Mouse (Mus musculus) inflammation-experienced regulatory T-cells, adult 6 months (primary cell): ENCODE results near the gene Snrpb. TPM values are rescaled to one million over a fixed set of nuclear protein-coding genes. Genes with fewer than 3 reads are reported as not detected.

Experiments used
- ATAC-seq: one replicate; pipeline ENCODE4 v1.8.0; 2017
- polyA plus RNA-seq, 3 experiments: library from polyadenylated mRNA; unstranded; fragments of 100-300 nt; shearing (Covaris generic); gene quantifications; one replicate each; pipeline ENCODE4 v1.2.1; 2017

The Snrpb gene
- polyA plus RNA-seq, result 100 to 1,000 TPM; 297 to 418 (median 316) TPM

DNA sequence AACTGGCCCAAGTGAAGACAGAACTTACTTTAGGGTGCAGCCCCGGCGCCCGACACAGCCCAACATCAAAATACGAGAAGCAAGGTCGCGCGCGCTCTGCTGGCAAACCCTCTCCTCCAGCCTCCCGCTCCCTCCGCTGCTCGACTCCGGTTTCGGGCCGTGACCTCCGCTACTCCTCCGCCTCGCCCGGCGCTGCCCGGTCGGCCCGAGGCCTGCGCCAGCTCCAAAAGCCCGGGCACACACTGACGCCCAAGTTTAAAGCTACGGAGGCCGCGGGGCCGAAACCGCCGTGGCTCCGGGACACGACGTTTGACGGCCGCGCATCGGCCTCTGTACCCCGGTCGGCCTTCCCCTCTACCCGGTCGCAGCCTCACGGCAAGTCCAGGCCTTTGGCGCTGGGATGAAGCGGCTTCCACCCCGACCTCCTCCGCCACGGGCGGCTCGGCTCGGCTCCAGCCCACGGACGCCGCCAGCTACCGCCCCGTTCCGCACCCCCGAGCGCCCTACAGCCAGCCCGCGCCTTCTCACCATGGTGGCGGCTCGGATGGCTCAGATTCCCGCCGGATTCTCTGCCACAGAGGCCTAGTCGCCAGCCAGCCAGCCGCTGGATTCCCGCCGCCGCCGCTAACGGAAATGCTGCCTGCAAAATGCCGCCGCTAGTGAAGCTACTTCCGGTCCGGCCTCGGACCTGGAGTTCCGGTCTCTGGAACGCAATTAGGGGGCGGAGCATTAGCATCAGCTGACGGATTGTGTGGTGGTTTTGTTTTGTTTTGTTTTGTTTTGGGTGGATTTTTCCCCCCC, at the start of gene Snrpb:
TSS of gene Snrpb (minus strand) at position 698 of the 801 bp plus-strand sequence.
- peak; percentile 85 for ATAC-seq

DNA sequence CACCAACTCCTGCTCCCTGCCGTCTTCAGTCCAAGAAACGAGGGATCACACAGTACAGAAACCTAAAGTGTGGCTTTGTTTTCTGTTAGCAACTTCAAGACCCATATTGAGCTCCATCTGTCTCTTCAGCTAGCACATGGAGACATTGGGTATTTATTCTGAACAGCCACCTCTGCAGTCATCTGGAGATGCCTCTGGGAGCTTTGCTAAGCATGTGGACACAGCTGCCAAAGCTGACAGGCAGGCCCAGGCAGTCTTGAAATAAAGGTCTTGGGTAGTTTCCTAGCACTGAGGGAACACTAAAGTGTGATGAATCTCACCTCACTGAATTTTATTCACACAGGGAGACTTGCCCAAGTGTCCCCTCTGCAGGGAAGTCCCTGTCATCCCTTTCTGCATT, 32.4 kb upstream of the Snrpb start:
- no peak for ATAC-seq

DNA sequence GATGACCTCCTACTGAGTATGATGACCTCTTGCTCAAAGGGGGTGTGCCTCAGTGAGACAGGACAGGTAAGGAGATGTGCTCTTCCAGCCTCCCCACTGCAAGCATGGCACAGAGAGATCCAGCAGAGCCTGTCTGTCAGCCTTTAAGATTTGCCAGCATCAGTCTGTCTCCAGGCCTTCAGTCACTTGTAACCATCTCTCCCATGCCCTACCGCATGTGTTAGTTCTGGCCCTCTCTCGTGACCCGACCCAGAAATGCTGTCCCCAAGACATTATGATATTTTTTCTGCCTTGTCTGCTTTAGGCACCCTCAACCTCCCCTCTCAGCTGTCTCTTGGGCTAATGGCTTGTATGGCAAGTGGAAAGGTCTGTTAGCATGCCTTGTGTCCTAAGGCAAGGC, 30.4 kb upstream of the Snrpb start:
- ATAC-seq, result no peak

DNA sequence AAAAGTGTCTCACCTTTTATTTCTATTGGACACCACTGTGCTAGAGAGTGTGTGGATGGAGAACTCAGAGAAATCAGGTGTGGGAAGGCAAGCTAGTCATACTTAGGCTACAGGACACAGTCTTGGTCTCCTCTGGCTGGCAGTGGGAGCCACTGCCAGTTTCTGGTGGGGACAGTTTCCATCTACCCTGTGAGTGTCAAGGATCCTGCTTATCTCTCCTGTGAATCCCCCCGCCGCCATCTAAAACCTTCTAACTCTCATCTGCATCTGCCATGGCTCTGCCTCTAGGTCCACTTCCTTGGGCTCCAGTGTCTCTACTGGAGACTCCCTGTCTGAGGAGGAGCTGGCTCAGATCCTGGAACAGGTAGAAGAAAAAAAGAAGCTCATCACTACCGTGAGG, 28.8 kb upstream of the Snrpb start:
- no peak for ATAC-seq

DNA sequence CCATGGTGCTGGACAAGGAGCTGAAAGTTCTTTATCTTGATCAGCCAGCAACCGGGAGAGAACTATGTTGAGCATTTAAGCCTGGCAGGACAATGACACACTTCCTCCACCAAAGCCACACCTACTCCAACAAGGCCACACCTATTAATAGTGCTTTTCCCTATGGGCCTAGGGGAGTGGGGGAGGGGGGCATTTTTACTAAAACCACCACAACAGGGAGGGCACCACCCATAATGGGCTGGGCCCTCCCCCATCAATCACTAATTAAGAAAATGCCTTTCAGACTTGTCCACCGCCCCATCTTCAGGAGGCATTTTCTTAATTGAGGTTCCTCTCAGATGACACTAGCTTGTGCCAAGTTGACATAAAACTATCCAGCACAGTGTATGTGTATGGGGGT, 28.2 kb upstream of the Snrpb start:
- no peak for ATAC-seq

DNA sequence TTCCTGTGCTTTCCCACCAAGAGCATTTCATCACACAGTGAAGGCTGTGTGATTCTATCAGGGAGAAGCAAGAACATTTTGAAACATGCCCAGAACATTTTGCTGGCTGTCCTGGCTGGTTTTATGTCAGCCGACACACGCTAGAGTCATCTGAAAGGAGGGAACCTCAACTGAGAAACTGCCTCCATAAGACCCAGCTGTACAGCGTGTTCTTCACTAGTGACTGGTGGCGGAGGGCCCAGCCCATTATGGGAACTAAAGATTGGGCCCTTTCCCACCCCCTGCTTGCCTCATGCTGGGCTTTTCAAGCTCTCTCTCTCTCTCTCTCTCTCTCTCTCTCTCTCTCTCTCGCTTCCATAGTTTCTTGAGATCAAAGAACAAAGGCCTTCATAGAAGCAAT, 21.8 kb upstream of the Snrpb start:
- no peak for ATAC-seq

DNA sequence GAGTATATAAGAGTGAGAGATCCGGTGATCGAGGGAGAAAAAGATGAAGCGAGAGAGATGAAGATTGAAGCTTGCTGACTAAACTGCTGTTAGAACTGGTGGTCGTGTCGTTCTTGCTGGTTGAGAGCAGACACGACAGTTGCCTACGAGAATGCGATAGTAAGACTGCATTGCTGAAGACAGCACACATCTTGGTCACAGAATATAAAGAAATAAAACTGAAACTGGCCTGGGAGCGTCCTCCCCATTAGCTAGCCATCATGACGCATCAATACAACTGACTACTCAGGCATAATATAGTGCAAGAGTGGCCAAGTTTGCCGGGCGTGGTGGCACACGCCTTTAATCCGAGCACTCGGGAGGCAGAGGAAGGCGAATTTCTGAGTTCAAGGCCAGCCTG, 15.7 kb upstream of the Snrpb start, which contains the start of gene Tmc2:
TSS of gene Tmc2 (plus strand) at position 301 of the 400 bp plus-strand sequence.
- no peak for ATAC-seq

DNA sequence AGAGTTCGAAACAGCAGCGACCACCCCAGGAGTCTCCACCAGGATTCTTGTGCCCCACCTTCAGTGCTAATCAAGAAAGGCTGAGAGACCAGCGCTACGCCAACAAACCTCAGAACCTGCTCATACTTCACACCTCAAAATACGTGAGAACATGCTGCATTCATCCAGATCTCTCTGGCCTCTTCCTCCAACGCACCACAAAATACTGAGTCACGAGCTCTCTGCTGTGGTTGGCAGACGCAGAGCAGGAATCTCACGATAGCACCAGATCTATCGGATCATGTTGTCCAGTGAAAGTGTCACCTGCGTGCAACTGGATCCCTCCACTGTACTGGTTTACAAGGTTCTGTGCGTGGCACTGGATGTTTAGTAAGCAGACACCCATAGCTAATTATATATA, 9.2 kb upstream of the Snrpb start:
- ATAC-seq, result no peak

DNA sequence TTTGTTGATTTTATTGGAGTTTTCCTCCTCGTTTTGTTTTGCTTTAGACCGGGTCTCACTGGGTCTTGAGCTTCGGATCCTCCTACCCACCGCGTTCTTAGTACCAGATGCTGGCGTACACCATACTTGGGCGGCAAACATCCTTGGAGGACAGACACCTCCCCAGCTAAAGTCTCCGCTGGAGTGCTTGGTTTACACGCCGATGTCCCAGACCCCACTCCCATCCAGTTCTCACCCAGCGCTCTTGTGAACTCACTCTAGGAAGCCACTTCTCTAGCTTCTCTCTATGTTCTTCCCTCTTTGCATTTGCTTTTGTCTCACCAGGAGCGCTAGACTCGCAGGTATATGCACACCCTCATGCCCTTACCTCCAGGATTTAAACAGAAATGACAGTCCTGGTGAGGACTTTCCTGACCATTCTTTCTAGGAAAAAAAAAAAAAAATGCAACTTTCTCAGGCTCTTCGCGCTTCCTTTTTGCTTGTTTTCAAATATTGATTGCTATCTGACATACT, 360 bp upstream of the Snrpb start:
- peak; percentile 55 for ATAC-seq

DNA sequence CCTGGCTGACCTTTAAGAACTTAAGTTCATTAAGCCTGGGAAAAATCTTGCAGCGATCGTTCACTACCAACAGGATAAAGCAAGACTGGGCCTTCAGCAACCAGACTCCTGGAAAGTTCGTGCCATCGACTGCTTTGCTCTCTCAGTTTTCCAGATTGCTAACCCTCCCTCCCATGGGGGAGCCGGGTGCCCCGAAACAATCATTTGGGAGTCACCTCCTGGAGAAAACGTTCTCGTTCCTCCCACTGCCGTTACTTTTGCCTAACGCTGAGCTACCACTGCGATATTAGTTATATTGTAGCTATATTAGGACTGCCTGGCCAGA, 860 bp downstream of the Snrpb start:
- no peak for ATAC-seq

DNA sequence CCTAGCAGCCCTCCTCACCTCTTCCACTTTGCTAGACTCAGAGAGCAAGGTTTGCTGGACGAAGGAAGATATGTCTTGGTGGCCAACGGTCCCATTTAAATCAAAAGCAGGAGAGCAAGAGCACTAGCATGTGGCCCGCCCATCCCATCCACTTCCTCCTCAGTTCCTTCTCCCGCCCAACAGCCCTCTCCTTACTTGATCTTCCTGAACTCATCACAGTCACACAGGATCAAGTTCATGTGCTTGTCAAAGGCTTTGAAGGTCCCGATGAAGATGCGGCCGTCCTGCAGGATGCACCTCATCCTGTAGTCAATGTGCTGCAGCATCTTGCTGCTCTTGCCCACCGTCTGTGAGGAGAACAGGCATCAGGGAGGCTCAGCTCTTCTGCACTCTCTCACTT, 2.4 kb downstream of the Snrpb start:
- ATAC-seq, result no peak

DNA sequence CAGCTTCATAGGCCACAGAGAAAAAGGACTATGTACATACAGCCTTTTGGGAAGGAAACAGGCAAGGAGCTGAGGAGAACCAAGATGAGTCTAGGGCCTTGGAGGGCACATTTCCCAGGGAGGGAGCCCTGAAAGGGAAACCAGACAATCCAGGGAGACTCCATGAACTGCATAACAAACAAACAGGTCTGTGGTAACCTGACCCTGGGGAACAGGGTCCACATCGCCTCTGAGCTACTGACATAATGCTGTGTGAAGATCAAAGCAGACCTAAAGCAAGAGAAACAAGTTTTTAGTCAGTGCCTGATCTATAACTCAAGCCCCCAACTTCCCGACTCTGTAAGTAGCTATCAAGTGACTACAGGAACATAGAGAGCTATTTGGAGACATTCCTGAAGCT, 7.5 kb downstream of the Snrpb start:
- ATAC-seq, result no peak

DNA sequence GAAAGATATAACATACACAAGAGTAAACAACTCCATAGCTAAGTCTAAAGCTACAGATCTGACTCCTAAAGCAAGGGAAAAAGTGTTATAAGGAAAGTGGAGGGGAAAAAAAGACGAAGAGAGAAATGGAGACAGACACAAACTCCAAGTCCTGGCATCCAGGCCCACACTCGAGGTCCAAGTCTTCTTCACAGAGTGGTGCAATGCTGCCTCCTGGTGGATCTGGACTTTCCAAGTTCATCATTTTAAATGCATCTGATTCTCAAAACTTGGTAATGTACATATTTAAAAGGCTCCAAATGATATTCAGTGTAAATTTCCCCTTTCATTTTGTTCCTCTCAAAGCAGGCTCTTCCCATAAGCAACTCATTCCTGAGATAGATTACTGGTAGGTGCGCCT, 11.3 kb downstream of the Snrpb start:
- ATAC-seq, result no peak

DNA sequence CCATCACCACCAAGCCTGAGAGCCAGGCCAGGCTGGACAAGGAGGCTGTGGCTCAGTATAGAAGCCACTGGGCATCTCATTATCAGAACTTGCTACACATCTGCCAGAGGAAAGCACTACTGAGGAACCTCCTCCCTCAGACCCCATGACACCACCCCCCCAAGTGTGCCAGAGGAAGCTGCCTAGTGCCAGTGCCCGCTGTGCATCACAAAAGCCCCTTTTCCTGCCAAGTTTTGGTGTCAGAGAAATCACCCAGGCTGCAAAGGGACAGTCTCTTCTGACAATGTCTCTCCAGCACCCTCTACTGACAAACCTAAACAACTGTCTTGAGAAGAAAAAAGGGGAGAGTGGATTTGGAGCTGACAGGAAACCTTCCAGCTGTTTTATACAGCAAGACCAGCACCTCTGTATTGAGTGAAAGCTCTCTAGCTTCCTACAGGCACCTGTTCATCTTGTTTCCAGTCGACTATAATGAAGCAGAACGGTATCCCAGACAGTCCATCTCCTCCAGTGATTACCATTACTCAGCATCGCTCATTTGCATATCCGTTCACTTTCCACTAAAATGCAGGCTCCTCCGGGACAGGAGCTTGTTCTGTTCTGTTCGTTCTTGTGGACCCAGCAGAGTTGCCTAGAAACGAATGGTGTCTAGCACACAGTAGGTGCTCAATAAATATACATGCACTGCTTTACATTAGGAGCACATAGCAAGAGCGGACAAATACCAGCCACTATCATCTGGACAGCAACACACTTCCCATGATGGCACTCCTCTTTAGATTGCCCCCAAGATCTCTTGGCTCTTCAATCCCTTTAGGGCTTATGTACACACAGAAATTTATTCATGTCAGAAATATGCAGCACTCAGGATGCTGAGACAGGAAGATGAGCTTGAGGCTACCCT, 12.6 kb downstream of the Snrpb start:
- peak; percentile 14 for ATAC-seq

DNA sequence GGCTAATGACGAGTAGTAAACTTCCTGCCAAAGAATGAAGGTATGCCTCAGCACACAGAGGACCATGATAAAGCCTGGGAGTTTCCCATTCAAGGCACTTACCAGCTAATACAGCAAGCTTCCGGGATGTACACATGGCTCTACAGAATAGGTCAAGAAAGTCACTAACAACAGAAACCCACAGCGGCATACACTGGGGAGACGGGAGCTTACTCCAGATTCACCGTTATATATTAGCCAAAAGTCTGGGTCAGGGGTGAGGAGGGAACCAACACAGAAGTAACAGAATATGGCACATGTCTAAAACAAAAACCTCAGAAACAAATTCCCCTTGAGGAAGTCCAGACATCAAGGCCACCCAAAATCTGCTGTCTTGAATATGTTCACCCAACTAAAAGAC, 16.5 kb downstream of the Snrpb start:
- no peak for ATAC-seq

DNA sequence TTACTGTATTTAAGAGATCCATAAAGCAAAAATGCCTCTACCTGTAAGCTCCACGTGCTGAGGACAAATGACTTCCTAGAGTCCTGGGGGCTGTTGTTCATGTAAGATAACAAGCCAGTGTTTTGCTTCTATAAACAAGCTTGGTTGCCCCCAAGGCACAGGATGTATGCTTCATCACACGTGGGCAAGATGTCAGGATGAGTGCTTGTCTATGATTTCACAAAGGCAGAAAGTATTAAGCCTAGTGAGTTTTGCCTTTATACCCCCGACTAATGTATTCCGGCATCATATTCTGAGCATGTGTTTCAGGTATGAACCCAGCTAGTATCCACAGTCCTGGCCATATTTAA, 21.1 kb downstream of the Snrpb start:
- ATAC-seq, result no peak

DNA sequence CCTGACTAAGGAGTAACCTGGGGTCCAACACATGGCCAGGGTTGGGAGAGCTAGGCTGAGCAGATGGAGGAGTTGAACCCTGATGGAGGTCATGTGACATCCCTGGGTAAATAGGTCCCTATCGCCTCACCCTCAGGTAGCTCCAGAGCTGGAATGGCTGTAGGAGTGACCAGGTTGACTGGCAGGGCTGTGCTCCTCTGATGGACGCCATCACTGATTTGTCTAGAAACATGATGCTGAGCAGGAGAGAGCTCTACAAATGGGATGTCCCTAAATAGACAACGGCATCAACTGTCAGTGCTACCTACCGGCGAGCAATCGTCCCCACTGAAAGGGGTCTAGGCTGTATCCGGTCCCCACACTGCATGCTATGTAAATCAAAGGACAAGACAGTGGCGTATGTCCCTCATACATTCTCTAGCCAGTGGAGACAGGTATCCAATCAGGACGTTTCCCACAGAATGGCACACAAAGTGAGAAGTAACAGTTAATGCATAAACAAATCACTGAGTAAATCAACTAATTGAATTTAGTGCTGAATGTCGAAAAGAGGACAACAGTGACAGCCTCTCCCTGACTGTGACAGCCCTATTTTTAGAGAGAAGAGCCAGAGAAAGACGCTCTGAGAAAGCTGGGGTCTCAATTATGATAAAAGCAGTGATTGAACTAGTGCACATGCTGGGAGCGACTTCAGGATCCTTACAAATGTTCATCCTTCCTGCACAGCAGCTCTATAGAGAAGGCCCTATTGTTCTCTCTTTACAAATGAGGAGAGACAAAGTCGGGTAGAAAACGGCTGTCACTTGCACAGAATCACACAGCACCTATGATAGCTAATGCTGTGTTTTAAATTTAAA, 21.7 kb downstream of the Snrpb start:
- ATAC-seq, result no peak

DNA sequence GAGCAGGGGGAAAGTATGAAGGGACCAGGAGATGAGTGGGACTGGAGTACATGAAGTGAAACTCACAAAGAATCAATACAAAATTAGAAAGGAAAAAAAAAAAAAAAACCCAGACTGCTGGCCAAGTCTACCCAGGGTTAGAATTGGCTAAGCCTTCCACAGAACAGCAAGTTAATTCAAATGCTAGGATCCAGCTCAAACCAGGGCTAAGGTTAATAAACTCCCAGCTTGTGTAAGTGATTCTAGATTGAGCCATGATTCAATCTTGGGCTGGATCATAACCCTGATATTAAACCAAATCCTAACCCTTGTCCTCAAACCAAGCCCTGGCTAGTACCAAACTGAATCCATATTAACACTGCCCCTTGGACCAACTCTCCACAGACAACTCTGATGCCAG, 23.4 kb downstream of the Snrpb start:
- ATAC-seq, result no peak

DNA sequence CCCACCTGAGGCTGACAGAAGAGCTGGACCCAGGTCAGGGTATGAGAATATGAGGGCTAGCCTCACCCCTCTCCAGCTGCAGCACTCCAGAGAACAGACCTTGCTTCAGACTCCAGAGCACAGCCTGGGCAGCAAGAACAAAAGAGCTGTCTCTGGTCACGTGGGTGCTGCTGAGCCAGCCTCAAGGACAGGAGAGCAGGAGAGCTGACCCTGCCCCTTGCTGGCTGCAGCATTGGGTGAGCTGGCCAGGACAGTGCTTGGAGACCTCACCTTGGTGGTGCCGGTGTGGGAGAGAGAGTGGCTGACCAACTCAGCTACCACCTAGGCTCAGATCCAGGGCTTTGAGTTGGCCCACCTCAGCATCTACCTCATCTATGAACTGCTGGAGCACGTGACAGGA, 24.0 kb downstream of the Snrpb start:
- no peak for ATAC-seq

DNA sequence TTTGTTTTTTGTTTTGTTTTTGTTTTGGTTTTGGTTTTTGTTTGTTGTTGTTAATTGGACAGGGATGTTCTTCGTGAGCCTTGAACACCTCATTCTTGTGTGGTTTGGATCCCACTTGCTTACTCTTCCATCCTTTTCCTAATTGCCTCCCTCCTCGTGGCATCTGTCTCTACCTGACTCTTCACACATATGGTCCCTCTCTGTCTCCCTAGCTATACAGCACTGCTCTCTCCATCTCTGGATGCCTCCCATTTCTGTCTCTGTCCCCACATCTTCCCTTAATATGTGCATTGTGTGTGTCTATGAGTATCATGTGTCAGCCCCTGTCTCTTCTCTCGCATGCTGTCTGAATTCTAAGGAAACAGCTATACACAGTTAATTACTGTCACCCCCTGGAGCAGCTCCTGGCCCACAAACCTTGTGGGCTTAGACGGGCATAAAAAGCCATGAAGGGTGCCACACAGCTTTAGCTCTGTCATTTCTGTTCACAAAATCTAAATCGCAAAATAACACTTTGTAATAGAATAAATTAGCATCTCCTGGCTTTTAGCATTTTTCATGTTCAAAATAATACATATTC, 33.0 kb downstream of the Snrpb start:
- no peak for ATAC-seq

DNA sequence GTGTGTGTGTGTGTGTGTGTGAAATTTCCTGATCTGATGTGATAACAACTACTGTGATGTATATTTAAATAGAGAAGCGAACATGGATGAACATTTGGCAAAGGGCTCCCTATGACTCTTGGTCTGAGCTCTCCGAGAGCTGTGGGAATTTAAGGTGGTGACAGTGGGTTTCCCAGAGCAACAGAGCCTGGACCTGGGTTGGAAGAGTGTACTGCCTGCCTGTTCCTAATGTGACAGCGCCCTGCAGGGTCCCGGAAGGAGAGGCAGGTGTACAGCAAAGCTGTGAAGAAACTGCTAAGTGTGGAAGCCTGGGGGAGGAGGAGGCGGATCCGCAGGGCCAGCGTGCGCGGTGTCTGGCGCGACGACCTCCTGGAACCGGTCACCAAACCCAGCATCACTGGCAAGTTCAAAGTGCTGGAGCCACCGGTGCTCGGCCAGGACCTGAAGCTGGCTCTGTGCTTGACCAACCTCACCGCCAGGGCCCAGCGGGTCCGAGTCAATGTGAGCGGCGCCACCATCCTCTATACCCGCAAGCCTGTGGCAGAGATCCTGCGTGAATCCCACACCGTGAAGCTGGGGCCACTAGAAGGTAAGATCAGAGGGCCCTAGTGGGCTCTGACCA, 34.4 kb downstream of the Snrpb start:
- ATAC-seq, result no peak

DNA sequence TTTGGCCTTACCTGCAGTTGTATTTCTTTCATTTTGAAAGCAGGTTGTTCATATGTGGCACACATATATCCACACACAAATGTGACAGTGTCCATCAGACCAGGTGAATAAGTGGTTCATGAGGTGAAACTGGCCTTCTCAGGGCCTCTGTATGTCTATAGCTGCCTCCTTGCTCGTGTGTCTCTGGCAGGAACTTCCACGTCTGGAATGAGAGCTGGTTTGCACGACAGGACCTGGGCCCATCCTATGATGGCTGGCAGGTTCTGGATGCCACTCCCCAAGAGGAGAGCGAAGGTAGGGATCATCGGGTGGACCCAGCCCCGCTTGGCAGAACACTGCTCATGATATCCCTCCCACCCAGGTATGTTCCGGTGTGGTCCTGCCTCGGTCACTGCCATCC, 36.2 kb downstream of the Snrpb start:
- ATAC-seq, result no peak
